ENCODE assay signal across 13 mouse cellular contexts in the genomic region with DNA sequence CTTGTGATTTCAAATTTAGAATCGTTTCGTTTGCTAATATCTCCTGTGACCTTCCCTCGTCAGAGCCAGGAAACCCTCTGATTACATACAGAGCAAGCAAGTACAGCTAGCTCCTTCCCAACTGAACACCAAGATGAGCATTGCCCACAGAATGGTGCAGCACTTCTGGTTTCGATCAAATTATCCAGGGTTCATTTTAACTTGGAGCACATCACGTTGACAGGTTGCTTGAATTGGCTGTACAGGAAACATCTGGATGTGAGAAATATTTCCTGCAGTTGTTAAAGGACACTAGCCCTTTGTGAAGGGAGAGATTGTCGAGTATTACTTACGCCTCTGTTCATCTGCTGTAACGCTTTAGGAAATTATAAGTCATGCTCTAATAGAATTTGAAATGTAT.
DNase-seq lines count a peak whose midpoint lies in the region; ATAC-seq and TF ChIP-seq lines count a peak whose summit lies in the region.
"Had no signal": no experiment of that assay in that cellular context is flagged by ENCODE, and none has a peak within 500 bp of the region (broad histone marks: within the 10 kb centered on the region; RNA-seq: fewer than 3 reads in every experiment).

No protein-coding gene starts in this region.

- H3K9me3 ChIP-seq in intestine, embryonic 14.5 days (ENCODE audit: control insufficient read depth, low read length), result no peaks in the 10 kb centered on the region
- no peaks in the 10 kb centered on the region for H3K9me3 ChIP-seq in intestine, postnatal 0 days (ENCODE audit: control insufficient read depth)
- H3K9me3 ChIP-seq in embryonic facial prominence, embryonic 11.5 days (replicated peaks; ENCODE audit: control insufficient read depth, low read length), result no peaks in the 10 kb centered on the region
- no peaks in the 10 kb centered on the region for H3K9me3 ChIP-seq in limb, embryonic 13.5 days
- H3K9me3 ChIP-seq: forebrain, embryonic 13.5 days had no signal

- WGBS in intestine, embryonic 14.5 days, result 20% methylated on average over 8 of the region's 8 CpGs
- 46% methylated on average over 8 of the region's 8 CpGs for WGBS in intestine, postnatal 0 days
- 20% methylated on average over 8 of the region's 8 CpGs for WGBS in embryonic facial prominence, embryonic 11.5 days
- 24% methylated on average over 8 of the region's 8 CpGs for WGBS in limb, embryonic 13.5 days

- no peak overlapping the region for H3K4me3 ChIP-seq in intestine, embryonic 14.5 days (ENCODE audit: low read depth, low read length)
- H3K4me3 ChIP-seq in intestine, postnatal 0 days (ENCODE audit: low read depth, low read length), result no peak overlapping the region
- H3K4me3 ChIP-seq in embryonic facial prominence, embryonic 11.5 days (ENCODE audit: low read depth, low read length), result no peak overlapping the region
- no peak overlapping the region for H3K4me3 ChIP-seq in limb, embryonic 13.5 days
- H3K4me3 ChIP-seq: forebrain, embryonic 13.5 days; layer of hippocampus, adult 2 months had no signal

- peaks cover 4% of the 10 kb centered on the region; the same call in 1 of the 2 replicates for H3K36me3 ChIP-seq in intestine, embryonic 14.5 days (ENCODE audit: control insufficient read depth, insufficient read depth, low read length)
- H3K36me3 ChIP-seq in intestine, postnatal 0 days (ENCODE audit: control insufficient read depth, insufficient read depth), result no peaks in the 10 kb centered on the region
- no peaks in the 10 kb centered on the region for H3K36me3 ChIP-seq in embryonic facial prominence, embryonic 11.5 days (replicated peaks; ENCODE audit: control insufficient read depth, insufficient read depth, low read depth, low read length)
- no peaks in the 10 kb centered on the region for H3K36me3 ChIP-seq in limb, embryonic 13.5 days

- H3K4me1 ChIP-seq in intestine, embryonic 14.5 days (replicated peaks; ENCODE audit: control insufficient read depth, insufficient read depth, low read length), result peaks cover 34% of the 10 kb centered on the region
- no peaks in the 10 kb centered on the region for H3K4me1 ChIP-seq in intestine, postnatal 0 days (replicated peaks; ENCODE audit: control insufficient read depth, insufficient read depth, low read length)
- no peaks in the 10 kb centered on the region for H3K4me1 ChIP-seq in embryonic facial prominence, embryonic 11.5 days (ENCODE audit: control insufficient read depth, insufficient read depth, low read length)
- peaks cover 29% of the 10 kb centered on the region for H3K4me1 ChIP-seq in limb, embryonic 13.5 days

- no peak for DNase-seq in intestine, embryonic 14.5 days (ENCODE audit: low spot score)
- peak; percentile 85 for DNase-seq in embryonic facial prominence, embryonic 11.5 days (ENCODE audit: low spot score)
- no peak for DNase-seq in right cerebral cortex, postnatal 14 days
- no peak for DNase-seq in cerebellum, postnatal 25 days
- DNase-seq: cerebellum, postnatal 10 days; kidney, adult 18-20 months; lung, postnatal 4 days; right cerebral cortex, postnatal 25 days had no signal

- no peak overlapping the region for H3K9ac ChIP-seq in intestine, embryonic 14.5 days (ENCODE audit: low read length)
- no peak overlapping the region for H3K9ac ChIP-seq in intestine, postnatal 0 days (ENCODE audit: low read depth, low read length)
- no peak overlapping the region for H3K9ac ChIP-seq in embryonic facial prominence, embryonic 11.5 days (replicated peaks; ENCODE audit: low read length)
- no peak overlapping the region for H3K9ac ChIP-seq in limb, embryonic 13.5 days
- H3K9ac ChIP-seq: forebrain, embryonic 13.5 days had no signal

- no peak overlapping the region; the same call in 1 of the 2 replicates for H3K4me2 ChIP-seq in intestine, embryonic 14.5 days (ENCODE audit: low read length)
- no peak overlapping the region for H3K4me2 ChIP-seq in intestine, postnatal 0 days (replicated peaks; ENCODE audit: low read depth)
- no peak overlapping the region for H3K4me2 ChIP-seq in embryonic facial prominence, embryonic 11.5 days (ENCODE audit: low read depth, low read length)
- H3K4me2 ChIP-seq in limb, embryonic 13.5 days (replicated peaks), result no peak overlapping the region; the same call in 1 of the 2 replicates
- H3K4me2 ChIP-seq: forebrain, embryonic 13.5 days had no signal

- ATAC-seq in intestine, embryonic 14.5 days (replicated peaks; ENCODE audit: low FRiP score, low TSS enrichment, low read depth), result no peak
- no peak for ATAC-seq in intestine, postnatal 0 days
- ATAC-seq in common myeloid progenitor, adult 5-6 weeks (replicated peaks; ENCODE audit: low read depth, poor library complexity, severe bottlenecking), result peak; percentile 73
- ATAC-seq in embryonic facial prominence, embryonic 11.5 days (replicated peaks; ENCODE audit: insufficient number of reproducible peaks, low FRiP score, low TSS enrichment, low read depth), result peak; percentile 70; the same call in 1 of the 2 replicates
- ATAC-seq in limb, embryonic 13.5 days (ENCODE audit: low FRiP score, low read depth), result 0 out of 2 replicates have a peak, but pooled peaks have one; percentile 19

- H3K27me3 ChIP-seq in intestine, embryonic 14.5 days (replicated peaks; ENCODE audit: control insufficient read depth, insufficient read depth, low read length), result no peaks in the 10 kb centered on the region
- H3K27me3 ChIP-seq in intestine, postnatal 0 days (replicated peaks; ENCODE audit: control insufficient read depth, insufficient read depth, low read length), result no peaks in the 10 kb centered on the region
- H3K27me3 ChIP-seq in embryonic facial prominence, embryonic 11.5 days (ENCODE audit: control insufficient read depth, insufficient read depth, low read length), result no peaks in the 10 kb centered on the region
- H3K27me3 ChIP-seq in limb, embryonic 13.5 days, result no peaks in the 10 kb centered on the region
- H3K27me3 ChIP-seq: forebrain, embryonic 13.5 days had no signal

- TF ChIP-seq CTCF in intestine, postnatal 0 days (IDR thresholded peaks at IDR 0.05; ENCODE audit: low read depth), result no peak

- H3K27ac ChIP-seq in intestine, embryonic 14.5 days (ENCODE audit: low read depth), result peak overlapping the region; percentile 79
- H3K27ac ChIP-seq in intestine, postnatal 0 days (ENCODE audit: low read depth, low read length), result no peak overlapping the region
- H3K27ac ChIP-seq in embryonic facial prominence, embryonic 11.5 days (replicated peaks; ENCODE audit: low read depth, low read length), result no peak overlapping the region
- no peak overlapping the region; the same call in 1 of the 2 replicates for H3K27ac ChIP-seq in limb, embryonic 13.5 days
- H3K27ac ChIP-seq: forebrain, embryonic 13.5 days; layer of hippocampus, adult 2 months had no signal

Comparison
In these comparisons a context has a peak if more than half of its experiments do, and no peak if none do; other contexts are left out.
1. ATAC-seq: peak in common myeloid progenitor, adult 5-6 weeks (single experiment), embryonic facial prominence, embryonic 11.5 days (single experiment) and limb, embryonic 13.5 days (single experiment); none in intestine, embryonic 14.5 days (single experiment) and intestine, postnatal 0 days (single experiment).